Mouse (Mus musculus) brain, adult 2 months (tissue): Measurements from ENCODE around the gene Gm45717.
A peak's percentile ranks its signal among the peaks of the same experiment; 100 is the strongest.

Experiments
- DNase-seq: peaks from one replicate; pipeline ENCODE4 v3.0.0; 2011; ENCODE audit warnings: low read depth, low spot score

Gene Gm45717

GRCm38 (mm10) chr7:140944236-140944635, 11.5 kb downstream of the Gm45717 start:
- no peak for DNase-seq

GRCm38 (mm10) chr7:140943356-140943755, 12.4 kb downstream of the Gm45717 start:
- DNase-seq, result no peak

GRCm38 (mm10) chr7:140942811-140943210, 12.9 kb downstream of the Gm45717 start:
- DNase-seq, result no peak

- DNase-seq, result no peak
These were observed 13.4 kb downstream of the Gm45717 start for GRCm38 (mm10) chr7:140942341-140942740.

GRCm38 (mm10) chr7:140941222-140942051, 14.3 kb downstream of the Gm45717 start, which contains the start of gene Pgghg:
Gene Pgghg, plus strand, starts transcription at chr7:140941391.
- peak; percentile 74 for DNase-seq

GRCm38 (mm10) chr7:140939669-140940171, 16.0 kb downstream of the Gm45717 start:
- DNase-seq, result no peak

GRCm38 (mm10) chr7:140938896-140939295, 16.8 kb downstream of the Gm45717 start:
- DNase-seq, result no peak

GRCm38 (mm10) chr7:140938436-140938835, 17.3 kb downstream of the Gm45717 start:
- DNase-seq, result no peak

- DNase-seq, result no peak
These were observed 28.6 kb downstream of the Gm45717 start for GRCm38 (mm10) chr7:140927181-140927580.

GRCm38 (mm10) chr7:140923070-140923775, 32.5 kb downstream of the Gm45717 start:
- DNase-seq, result no peak

- DNase-seq, result peak; percentile 79
These were observed 33.2 kb downstream of the Gm45717 start for GRCm38 (mm10) chr7:140922398-140923069.

- DNase-seq, result no peak
These were observed 34.3 kb downstream of the Gm45717 start for GRCm38 (mm10) chr7:140921225-140921975.

GRCm38 (mm10) chr7:140920418-140921029, 35.2 kb downstream of the Gm45717 start, which contains the start of gene Nlrp6:
Gene Nlrp6, plus strand, starts transcription at chr7:140920902.
- no peak for DNase-seq

GRCm38 (mm10) chr7:140919911-140920310, 35.8 kb downstream of the Gm45717 start:
- no peak for DNase-seq

- no peak for DNase-seq
These were observed 41.6 kb downstream of the Gm45717 start for GRCm38 (mm10) chr7:140914031-140914690.

- DNase-seq, result no peak
These were observed 42.8 kb downstream of the Gm45717 start for GRCm38 (mm10) chr7:140912846-140913482.

- DNase-seq, result peak; percentile 84
These were observed 43.4 kb downstream of the Gm45717 start for GRCm38 (mm10) chr7:140912293-140912692.

- DNase-seq, result peak; percentile 77
These were observed 47.1 kb downstream of the Gm45717 start for GRCm38 (mm10) chr7:140908634-140909107.

- no peak for DNase-seq
These were observed 47.6 kb downstream of the Gm45717 start for GRCm38 (mm10) chr7:140908181-140908580.
